Mouse (Mus musculus) heart, adult 2 months (tissue): ENCODE measurements around the gene Mmab.

Source experiments
- CTCF ChIP-seq: fragments of 200-600 bp; IDR thresholded peaks from 2 replicates; pipeline ENCODE4 v1.8.1; 2022; ENCODE audit warnings: antibody characterized with exemption, mild to moderate bottlenecking, moderate library complexity
- EP300 ChIP-seq: fragments of 200-500 bp; IDR thresholded peaks from 2 replicates; pipeline ENCODE4 v1.6.1; 2011; ENCODE audit warnings: low read depth, low read length, control low read depth; ENCODE audit not compliant: insufficient read depth
- POLR2A ChIP-seq: fragments of 200-500 bp; IDR thresholded peaks from 2 replicates; pipeline ENCODE4 v1.6.1; 2011; ENCODE audit warnings: mild to moderate bottlenecking, low read depth, low read length, control low read depth; ENCODE audit not compliant: insufficient read depth

DNA sequence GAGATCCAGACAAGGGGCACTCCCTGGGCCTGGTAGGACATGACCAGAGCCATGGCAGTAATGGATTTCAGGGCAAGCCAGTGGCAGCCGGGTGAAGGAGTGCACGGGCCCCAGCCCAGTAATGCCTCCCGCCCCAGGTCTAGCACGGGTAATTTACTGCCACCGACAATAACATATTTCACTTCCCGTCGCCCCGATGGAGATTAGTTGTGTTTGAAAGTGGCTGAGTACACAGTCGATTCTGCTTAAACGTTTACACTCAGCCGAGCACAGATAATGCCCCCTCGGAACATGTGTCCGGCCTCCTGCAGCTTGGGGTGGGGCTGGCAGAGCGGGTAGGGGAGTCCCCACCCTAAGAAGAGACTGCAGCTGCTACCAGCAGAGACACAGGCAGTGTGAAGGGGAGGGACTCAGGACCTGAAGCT is 38.7 kb upstream of the Mmab start:
- TF ChIP-seq CTCF (no peak), EP300 (no peak), POLR2A (no peak)
